Mouse (Mus musculus) naive thymus-derived CD4-positive, alpha-beta T cell, adult 2 months (primary cell): ENCODE results near the gene Gna14.

Experiments used
- DNase-seq: peaks from one replicate; pipeline ENCODE4 v3.0.0-alpha.2; 2011; ENCODE audit warnings: low read depth

The Gna14 gene

DNA sequence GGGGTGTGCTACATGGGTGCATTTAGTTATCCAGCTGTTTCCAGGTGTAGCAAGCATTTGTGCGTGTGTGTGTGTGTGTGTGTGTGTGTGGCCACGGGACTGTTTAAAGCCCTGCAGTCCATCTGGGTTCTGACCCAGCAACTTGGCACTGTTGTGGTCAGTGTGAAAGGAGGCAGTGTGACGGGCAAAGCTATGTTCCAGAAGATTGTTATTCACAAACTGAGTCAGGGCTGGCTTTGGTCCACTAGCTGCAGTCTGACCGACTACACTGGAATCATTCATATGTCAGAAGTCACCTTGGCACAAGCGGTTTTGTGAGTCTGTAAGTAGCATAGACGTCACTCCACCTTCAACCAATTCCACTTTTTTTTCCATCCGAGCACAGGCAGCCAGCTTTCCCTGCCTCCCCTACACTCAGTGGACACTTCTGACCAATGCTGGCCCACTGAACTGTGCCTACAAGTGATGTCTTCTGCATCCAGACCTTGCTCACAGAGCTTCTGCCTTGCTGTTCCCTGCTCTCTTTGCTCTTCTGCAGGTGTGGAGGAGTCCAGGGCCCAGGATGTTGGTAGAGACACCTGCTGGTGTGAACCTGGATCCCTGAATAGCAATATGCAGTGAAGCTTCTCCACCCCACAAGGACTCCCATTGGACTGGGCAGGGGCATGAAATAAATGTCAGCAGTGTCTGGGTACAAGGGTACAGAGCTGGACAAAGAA lies 157.9 kb downstream of the Gna14 start:
- DNase-seq, result no peak

DNA sequence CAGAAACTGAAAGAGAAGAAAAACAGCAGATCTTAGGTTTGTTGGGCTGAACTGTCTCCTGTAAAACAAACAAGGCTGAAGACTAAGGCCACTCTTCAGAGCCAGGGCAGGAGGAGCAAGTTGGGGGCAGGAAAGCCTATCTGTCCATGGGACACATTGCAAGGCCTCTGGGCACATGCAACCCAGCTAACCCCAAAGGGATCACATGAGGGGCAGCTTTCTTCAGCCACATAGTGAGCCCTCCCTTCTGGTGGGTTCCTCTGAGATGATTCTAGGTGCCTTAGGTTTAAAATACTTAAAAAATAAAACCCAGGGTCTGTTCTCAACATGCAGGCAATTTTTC lies 158.4 kb downstream of the Gna14 start:
- no peak for DNase-seq

DNA sequence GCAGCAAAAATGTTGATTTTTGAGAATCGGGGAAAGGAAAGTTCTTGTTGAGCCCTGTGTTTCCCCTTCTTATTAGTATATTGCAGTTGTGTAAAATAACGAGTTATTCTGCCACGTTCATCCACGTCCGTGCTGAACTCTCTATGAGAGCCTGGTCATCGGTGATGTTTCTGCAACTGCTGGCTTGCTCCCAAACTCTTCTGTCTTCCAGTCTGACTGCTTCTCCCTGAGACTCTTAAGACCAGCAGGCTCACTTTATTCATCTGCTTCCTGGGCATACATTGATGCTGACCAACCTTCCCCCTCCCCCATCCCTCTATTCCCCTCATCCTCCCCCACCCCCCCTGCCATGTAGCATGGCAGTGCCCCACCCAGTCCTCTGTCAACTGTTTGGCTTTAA lies 161.7 kb downstream of the Gna14 start:
- no peak for DNase-seq

DNA sequence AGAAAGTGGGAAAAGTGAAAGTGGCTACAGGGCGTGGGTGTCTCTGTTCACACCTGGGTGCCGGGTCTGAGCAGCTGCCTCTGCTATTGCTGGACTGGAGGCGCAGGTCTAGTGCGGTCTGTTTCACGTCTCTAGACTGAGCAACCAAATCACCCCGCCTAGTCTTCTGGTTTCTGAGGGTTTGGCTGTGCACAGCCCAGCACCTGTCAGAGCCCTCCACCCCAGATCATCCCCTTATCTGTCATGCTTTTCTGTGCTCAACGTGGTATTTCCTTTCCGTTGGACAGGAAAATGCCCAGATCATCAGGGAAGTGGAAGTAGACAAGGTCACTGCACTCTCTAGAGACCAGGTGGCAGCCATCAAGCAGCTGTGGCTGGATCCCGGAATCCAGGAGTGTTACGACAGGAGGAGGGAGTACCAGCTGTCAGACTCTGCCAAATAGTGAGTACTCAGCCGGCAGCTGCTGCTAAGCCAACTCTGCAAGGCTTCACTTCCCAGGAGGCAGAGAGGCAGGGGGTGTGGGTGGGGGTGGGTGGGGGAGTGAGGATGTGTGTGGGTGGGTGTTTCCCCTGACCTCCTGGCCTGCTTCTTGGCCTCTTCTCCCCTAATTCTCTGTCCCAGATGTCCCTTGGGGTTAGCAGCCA lies 163.2 kb downstream of the Gna14 start:
- no peak for DNase-seq

DNA sequence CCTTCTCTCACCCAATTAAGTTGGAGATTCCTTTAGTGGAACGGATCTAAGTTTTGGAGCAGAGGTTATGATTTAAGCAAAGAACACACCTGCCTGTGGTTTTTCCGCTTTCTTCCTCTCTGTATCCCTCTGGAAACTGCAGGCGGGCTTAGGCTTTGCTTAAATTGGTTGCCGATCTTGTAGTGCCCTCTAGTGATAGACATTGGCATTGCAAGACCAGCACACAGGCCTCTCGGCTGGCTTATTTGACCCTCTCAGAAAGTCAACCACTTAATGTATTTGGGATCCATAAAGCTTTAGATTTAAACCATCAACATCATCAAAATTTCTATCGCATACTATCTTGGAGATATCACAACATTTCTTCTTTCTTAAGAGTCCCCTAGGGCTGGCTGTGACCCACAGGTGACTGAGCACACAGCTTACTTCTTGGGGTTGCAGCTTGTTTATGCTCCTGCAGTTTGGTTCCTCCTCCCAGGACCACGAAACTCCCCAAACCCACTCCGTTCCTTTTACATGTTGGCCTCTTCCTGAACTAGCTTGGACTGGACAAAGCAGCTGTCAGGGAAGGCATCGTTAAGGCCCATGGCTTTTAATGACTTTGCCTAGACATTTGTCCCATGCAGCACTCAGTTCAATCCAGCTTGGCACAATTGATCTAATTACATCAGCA lies 163.9 kb downstream of the Gna14 start:
- DNase-seq, result peak; percentile 75

DNA sequence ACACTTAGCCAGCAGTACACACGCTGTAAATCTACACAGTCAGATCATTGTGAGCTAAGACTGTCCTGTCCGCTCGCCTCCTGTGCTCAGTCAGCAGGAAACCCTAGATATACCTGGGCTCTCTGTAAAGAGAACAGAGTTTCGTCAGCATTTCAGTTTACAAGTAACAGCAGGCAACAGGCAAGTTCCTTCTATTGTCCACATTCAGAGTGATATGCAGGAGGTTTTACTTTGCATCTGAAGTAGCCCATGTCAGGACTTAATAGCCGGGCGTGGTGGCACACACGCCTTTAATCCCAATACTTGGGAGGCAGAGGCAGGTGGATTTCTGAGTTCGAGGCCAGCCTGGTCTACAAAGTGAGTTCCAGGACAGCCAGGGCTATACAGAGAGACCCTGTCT lies 166.5 kb downstream of the Gna14 start:
- DNase-seq, result no peak

DNA sequence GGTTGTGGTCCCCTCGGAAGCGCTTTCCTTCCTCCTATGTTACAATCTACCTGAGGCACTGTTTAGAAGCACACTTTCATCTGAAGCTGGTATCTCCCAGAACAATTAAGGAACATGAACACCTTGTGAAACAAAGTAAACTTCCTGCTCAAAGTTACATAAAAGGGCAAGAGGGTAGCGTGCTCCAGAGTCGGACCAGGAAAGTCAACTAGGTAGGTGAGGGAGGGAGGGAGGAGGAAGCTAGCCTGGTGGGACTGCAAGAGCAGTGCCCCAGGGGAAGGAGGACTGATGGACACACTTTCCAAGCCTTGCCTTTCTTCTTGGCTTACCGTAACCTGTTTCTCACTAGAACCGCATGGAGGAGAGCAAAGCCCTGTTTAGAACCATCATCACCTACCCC lies 172.1 kb downstream of the Gna14 start:
- DNase-seq, result no peak

DNA sequence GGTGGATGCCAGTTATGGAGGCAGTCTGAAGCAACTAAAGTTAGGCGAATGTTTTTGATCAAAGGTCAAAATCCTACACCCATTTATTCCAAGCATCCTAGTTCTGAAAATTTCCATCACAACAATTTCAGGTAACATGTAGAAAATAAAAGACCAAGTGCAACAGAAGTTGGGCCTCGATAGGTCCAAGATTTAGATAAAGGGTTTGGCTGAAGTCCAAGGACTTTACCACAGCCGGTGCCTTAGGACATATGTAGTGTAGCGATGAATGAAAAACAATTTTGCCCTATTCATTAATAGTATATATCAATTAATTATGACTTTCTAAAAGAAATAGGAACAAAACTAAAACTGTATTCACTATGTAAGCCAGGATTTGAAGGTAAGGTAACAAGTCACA lies 187.6 kb downstream of the Gna14 start:
- DNase-seq, result no peak

DNA sequence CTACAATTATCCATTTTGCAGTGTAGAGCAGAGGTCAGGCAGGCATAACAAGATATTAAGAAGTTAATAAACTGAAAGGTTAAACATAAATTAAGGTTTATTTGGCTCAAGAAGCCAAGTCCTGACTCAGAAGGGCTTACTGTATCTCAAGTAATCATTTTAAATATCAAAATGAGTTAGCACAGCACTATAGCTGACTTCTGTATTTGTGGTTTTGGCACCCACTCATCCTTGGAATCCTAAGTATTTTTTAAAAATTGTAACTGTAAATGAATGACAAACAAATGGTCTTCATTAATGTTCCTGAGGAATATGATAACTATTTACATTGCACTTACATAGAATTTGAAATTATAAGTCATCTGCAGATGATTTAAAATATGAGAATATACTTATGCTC lies 189.4 kb downstream of the Gna14 start:
- no peak for DNase-seq

DNA sequence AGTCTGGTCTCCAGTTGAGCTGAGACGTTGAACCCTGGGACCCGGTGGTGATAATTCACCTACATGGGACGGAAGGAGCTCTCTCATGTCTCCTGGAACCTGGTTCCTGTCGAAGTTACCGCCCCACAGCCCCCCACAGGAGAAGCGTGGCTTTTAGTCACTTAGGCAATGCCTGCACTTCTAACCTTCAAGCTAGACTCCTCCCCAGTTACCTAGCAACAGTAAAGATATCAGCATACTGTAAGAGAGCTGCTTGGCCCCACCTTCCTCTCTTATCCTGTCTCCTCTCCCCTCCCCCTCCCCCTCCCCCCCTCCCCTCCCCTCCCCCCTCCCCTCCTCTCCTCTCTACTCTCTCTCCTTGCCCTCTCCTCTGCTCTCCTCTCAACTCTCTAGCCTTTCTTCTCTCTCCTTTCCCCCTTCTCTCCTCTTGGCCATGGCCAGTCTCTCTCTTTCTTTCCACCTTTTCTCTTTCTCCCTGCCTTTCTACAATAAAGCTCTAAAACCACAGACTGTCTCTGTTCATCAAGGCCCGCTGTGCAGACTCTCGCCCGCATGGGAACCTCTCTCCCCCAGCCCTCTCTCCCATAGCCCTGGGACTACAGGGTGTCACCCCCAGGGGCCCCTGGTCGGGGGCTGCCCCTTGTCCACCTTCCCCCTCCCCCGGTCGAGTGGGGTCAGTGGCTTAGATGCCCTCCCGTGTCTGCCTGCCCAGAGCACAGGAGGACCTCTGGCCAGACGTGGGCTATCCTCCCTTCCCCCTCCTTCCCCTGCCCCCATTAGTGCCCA lies 190.2 kb downstream of the Gna14 start:
- peak; percentile 7 for DNase-seq
